Mouse (Mus musculus) bone marrow macrophage, adult 2 months (primary cell): ENCODE measurements at regions not wholly inside any gene's neighbourhood (a gene's known extent, or its start where the extent isn't known, plus 50 kb on each side); places are given as distances from the start of the nearest gene placed in this dataset.

Experiments used
- CTCF ChIP-seq: IDR thresholded peaks from 2 replicates; pipeline ENCODE4 v1.5.1; 2012; ENCODE audit warnings: low read depth, mild to moderate bottlenecking, low read length, moderate library complexity
- POLR2A ChIP-seq: IDR thresholded peaks from 2 replicates; pipeline ENCODE4 v1.6.1; 2012; ENCODE audit warnings: mild to moderate bottlenecking, low read depth, low read length, borderline replicate concordance

GRCm38 (mm10) chr13:102132154-102132553 is 364.1 kb upstream of the Pik3r1 start:
- TF ChIP-seq CTCF (no peak), POLR2A (no peak)
